Mouse (Mus musculus): ENCODE measurements at regions not wholly inside any gene's neighbourhood (a gene's known extent, or its start where the extent isn't known, plus 50 kb on each side); places are given as distances from the start of the nearest gene placed in this dataset.
"Not testable (repeated sequence)": the region's sequence is repeated elsewhere in the genome, so short reads cannot be mapped to it uniquely, and the experiment has no call there.

GRCm38 (mm10) chr12:106308956-106309610, 299.1 kb downstream of the Vrk1 start:
- DNase-seq (ENCODE audit: low read depth), result no peak

GRCm38 (mm10) chr12:106310171-106310570, 300.1 kb downstream of the Vrk1 start:
- DNase-seq (ENCODE audit: low read depth), result no peak

- DNase-seq (ENCODE audit: low read depth), result no peak
Measured at GRCm38 (mm10) chr12:106310585-106311319, 300.7 kb downstream of the Vrk1 start.

GRCm38 (mm10) chr12:106311320-106311825, 301.3 kb downstream of the Vrk1 start:
- DNase-seq (ENCODE audit: low read depth), result no peak

GRCm38 (mm10) chr12:106311831-106312600, 302.0 kb downstream of the Vrk1 start:
- no peak for DNase-seq (ENCODE audit: low read depth)

GRCm38 (mm10) chr12:106317738-106318137, 307.7 kb downstream of the Vrk1 start:
- no peak for DNase-seq (ENCODE audit: low read depth)

GRCm38 (mm10) chr12:106321511-106321910, 311.5 kb downstream of the Vrk1 start:
- no peak for DNase-seq (ENCODE audit: low read depth)

GRCm38 (mm10) chr12:106326611-106327010, 316.6 kb downstream of the Vrk1 start:
- DNase-seq (ENCODE audit: low read depth), result no peak

- DNase-seq (ENCODE audit: low read depth), result no peak
Measured at GRCm38 (mm10) chr12:106327351-106327750, 317.3 kb downstream of the Vrk1 start.

- no peak for DNase-seq (ENCODE audit: low read depth)
Measured at GRCm38 (mm10) chr12:106357867-106358266, 347.8 kb downstream of the Vrk1 start.

- not testable (repeated sequence) for DNase-seq (ENCODE audit: low read depth)
Measured at GRCm38 (mm10) chr12:106361646-106362045, 351.6 kb downstream of the Vrk1 start.

GRCm38 (mm10) chr12:106374840-106375375, 364.9 kb downstream of the Vrk1 start:
- no peak for DNase-seq (ENCODE audit: low read depth)

- DNase-seq (ENCODE audit: low read depth), result no peak
Measured at GRCm38 (mm10) chr12:106375886-106376285, 365.9 kb downstream of the Vrk1 start.

- no peak for DNase-seq (ENCODE audit: low read depth)
Measured at GRCm38 (mm10) chr12:106376783-106377182, 366.8 kb downstream of the Vrk1 start.

- no peak for DNase-seq (ENCODE audit: low read depth)
Measured at GRCm38 (mm10) chr12:106377281-106377680, 367.3 kb downstream of the Vrk1 start.

- DNase-seq (ENCODE audit: low read depth), result no peak
Measured at GRCm38 (mm10) chr12:106377761-106378160, 367.7 kb downstream of the Vrk1 start.

GRCm38 (mm10) chr12:106378303-106379075, 368.5 kb downstream of the Vrk1 start:
- no peak for DNase-seq (ENCODE audit: low read depth)

GRCm38 (mm10) chr12:106379151-106379594, 369.1 kb downstream of the Vrk1 start:
- no peak for DNase-seq (ENCODE audit: low read depth)

GRCm38 (mm10) chr12:106379779-106380178, 369.8 kb downstream of the Vrk1 start:
- no peak for DNase-seq (ENCODE audit: low read depth)

GRCm38 (mm10) chr12:106381821-106382220, 371.8 kb downstream of the Vrk1 start:
- no peak for DNase-seq (ENCODE audit: low read depth)

- DNase-seq (ENCODE audit: low read depth), result no peak
Measured at GRCm38 (mm10) chr12:106389214-106389613, 379.2 kb downstream of the Vrk1 start.
